In genomic region chr11:37532476-37532875, GRCm38 (mm10) we compare ENCODE assay signal across 11 mouse cellular contexts.
DNase-seq lines count a peak whose midpoint lies in the region; ATAC-seq and TF ChIP-seq lines count a peak whose summit lies in the region.
"Had no signal": no experiment of that assay in that cellular context is flagged by ENCODE, and none has a peak within 500 bp of the region (broad histone marks: within the 10 kb centered on the region; RNA-seq: fewer than 3 reads in every experiment).

No protein-coding gene starts in this region.

- H3K4me2 ChIP-seq in lung, embryonic 16.5 days (ENCODE audit: low read depth, low read length), result no peak overlapping the region
- H3K4me2 ChIP-seq: forebrain, embryonic 12.5 days had no signal

- no peaks in the 10 kb centered on the region for H3K27me3 ChIP-seq in lung, embryonic 16.5 days (ENCODE audit: control insufficient read depth, insufficient read depth, low read depth, low read length)
- H3K27me3 ChIP-seq: forebrain, embryonic 12.5 days; megakaryocyte, embryonic 14.5 days had no signal

- no peak overlapping the region for H3K4me3 ChIP-seq in lung, embryonic 16.5 days (ENCODE audit: low read length)
- no peak overlapping the region for H3K4me3 ChIP-seq in left cerebral cortex, adult 2 months
- H3K4me3 ChIP-seq: forebrain, embryonic 12.5 days; megakaryocyte, embryonic 14.5 days had no signal

- intact Hi-C loops in left cerebral cortex, adult 2 months (cut with DNase I), result no loop called here

- peak; percentile 76 for ATAC-seq in lung, embryonic 16.5 days (ENCODE audit: low read depth)
- ATAC-seq: intestine, embryonic 16.5 days had no signal

- H3K27ac ChIP-seq in lung, embryonic 16.5 days (ENCODE audit: low read length), result peak overlapping the region; percentile 30; the same call in 1 of the 2 replicates
- no peak overlapping the region for H3K27ac ChIP-seq in left cerebral cortex, adult 2 months
- H3K27ac ChIP-seq: forebrain, embryonic 12.5 days had no signal

- H3K4me1 ChIP-seq in lung, embryonic 16.5 days (replicated peaks; ENCODE audit: control insufficient read depth, insufficient read depth, low read length), result peaks cover 2% of the 10 kb centered on the region
- H3K4me1 ChIP-seq: megakaryocyte, embryonic 14.5 days had no signal

- DNase-seq in embryo, embryonic 11 days, result peak; percentile 14
- DNase-seq in embryo, embryonic 10.5 days (ENCODE audit: low spot score), result no peak
- no peak for DNase-seq in lung, adult 18-20 months
- DNase-seq in kidney, adult 9 months, result peak; percentile 21
- peak; percentile 19 for DNase-seq in mesoderm, embryonic 11.5 days (ENCODE audit: low read depth, low spot score)
- DNase-seq in left cerebral cortex, adult 2 months (ENCODE audit: extremely low spot score in 1 of 2, low spot score in 2 of 2), result no peak
- DNase-seq in spleen, postnatal 36 days (ENCODE audit: low spot score in 2 of 2), result no peak

- TF ChIP-seq CTCF in left cerebral cortex, adult 2 months (IDR thresholded peaks at IDR 0.05), result no peak

- WGBS in lung, embryonic 16.5 days, result 10% methylated on average over 2 of the region's 2 CpGs

- H3K9me3 ChIP-seq in lung, embryonic 16.5 days (ENCODE audit: control insufficient read depth, low read length), result no peaks in the 10 kb centered on the region
- H3K9me3 ChIP-seq: forebrain, embryonic 12.5 days; megakaryocyte, embryonic 14.5 days had no signal

- no peaks in the 10 kb centered on the region for H3K36me3 ChIP-seq in lung, embryonic 16.5 days (ENCODE audit: control insufficient read depth, insufficient read depth, low read length)
- H3K36me3 ChIP-seq: forebrain, embryonic 12.5 days had no signal

- no peak overlapping the region for H3K9ac ChIP-seq in lung, embryonic 16.5 days (ENCODE audit: low read length)
- H3K9ac ChIP-seq: forebrain, embryonic 12.5 days had no signal

Comparison
In these comparisons a context has a peak if more than half of its experiments do, and no peak if none do; other contexts are left out.
1. DNase-seq: peak in embryo, embryonic 11 days (single experiment), kidney, adult 9 months (single experiment) and mesoderm, embryonic 11.5 days (single experiment); none in embryo, embryonic 10.5 days (single experiment), lung, adult 18-20 months (0 of 2), left cerebral cortex, adult 2 months (0 of 2) and spleen, postnatal 36 days (0 of 2).